Mouse (Mus musculus) embryo, embryonic 9.5 days (tissue): ENCODE measurements at regions not wholly inside any gene's neighbourhood (a gene's known extent, or its start where the extent isn't known, plus 50 kb on each side); places are given as distances from the start of the nearest gene placed in this dataset.

Experiments
- DNase-seq: peaks from one replicate; pipeline ENCODE4 v3.0.0-alpha.2; 2017; ENCODE audit errors: extremely low spot score

DNA sequence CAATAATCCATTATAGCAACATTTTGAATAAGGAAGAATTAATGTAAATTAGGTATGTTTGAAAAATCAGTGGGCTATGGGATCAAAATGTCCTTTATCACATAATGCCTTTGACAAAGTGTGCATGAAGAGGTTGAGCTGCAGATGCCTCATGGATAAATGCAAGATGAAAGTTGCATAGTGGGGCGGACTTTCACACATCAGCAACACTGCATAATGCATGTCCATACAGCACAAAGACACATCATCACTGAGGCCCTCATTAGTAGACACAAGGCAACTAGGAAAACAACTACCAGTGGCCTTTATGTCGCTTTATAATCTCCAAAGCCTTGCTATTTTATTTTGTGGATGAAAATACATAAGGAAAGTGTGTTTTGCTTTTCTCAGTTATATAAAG, 105.8 kb upstream of the Rap2b start:
- DNase-seq: no peak

DNA sequence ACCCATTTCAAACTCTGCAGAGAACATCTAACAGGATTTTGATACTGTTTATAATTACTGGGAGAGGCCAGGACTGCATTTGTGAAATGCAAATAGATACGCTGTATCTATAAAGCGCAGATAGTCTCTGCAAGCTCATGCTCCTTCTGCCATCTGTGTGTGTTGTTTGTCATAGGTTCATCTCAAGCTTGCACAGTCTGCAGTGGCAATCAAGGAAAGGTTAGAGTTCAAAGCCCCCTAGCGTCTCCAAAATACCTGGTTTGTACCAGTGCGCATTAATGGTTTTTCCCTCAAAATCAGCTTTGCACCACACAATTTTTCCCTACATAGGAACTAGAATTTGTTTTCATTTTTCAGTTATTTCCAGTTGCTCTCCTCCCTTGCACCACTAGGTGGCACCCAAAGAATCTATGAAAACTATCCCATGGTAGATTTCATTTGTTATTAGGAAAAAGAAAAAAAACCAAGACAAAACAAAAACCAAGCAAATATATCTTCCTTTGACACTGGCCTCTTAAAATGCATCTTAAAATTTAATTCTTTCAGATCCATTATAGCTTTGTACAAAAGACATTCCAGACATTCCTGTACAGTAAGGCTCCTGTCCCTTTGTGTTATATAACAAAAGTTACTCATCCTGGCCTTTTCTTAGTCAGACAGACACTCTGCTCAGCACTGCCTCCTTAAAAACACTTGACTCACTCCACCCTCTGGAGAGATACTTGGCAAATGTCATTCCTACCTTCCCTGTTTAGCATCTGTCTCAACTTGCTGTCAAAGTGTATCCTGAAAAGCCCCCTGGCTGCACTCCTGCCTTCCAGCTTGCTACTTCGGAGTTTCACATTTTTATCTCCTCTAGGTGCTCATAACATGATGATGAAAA, 92.7 kb upstream of the Rap2b start:
- DNase-seq: peak; percentile 29

DNA sequence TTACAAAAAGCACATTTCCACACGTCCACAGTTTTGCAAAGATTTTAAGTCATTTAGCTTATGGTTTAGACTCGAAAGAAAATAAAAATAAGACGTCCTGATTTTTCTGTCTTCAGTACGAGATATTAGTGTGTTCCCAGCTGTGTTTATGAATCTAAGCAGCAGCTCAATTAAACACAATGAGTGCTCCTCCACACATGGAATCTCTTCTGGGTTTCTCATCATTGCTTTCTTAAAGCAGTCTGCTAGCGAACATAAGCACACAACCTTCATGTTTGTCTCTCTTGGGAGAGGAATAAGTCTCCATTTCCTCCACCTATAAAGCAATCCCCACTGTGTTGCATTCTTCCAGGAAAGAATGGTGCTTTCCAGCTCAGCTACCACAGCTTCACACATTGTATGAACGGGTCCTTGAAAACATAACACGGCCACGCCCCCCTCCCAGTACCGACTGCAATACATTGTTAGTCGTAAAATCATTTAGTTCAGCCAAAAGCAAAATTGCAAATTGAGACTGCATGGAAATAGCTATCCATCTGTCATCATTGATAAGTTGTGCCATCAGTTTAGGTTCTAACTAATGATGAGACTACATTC, 75.4 kb upstream of the Rap2b start:
- no peak for DNase-seq

DNA sequence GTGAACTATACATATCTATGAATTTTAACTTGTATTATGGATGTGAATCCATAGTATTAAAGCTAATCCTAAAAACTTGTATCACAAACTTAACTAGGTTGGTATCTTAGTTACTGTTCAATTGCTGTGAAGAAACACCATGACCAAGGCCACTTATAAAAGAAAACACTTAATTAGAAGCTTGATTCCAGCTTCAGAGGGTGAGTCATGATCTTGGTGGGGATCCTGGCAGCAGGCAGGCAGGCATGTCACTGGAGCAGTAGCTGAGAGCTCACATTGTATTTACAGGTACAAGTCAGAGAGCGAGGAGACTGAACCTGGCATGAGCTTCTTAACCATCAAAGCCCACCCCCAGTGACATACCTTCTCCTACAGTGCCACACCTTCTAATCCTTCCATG, 73.2 kb upstream of the Rap2b start:
- DNase-seq: no peak

DNA sequence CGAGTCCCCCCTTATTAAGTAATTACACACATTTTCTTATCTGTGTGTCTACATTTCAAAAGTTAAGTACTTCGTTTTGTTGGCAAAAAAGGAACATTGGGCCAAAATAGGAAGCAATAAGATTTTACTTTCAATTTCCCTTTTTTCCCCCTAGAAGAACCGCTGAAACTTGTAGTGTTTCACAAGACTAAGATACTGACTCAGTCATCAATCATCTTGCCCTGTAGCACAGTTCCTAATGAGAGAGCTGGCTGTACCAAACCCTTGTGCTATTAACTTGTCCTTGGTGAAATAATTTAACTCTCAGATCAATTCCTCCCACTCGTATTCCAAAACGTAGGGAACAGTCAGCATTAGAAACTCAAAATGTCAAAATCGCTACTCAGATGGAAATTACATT, 66.6 kb upstream of the Rap2b start:
- no peak for DNase-seq

DNA sequence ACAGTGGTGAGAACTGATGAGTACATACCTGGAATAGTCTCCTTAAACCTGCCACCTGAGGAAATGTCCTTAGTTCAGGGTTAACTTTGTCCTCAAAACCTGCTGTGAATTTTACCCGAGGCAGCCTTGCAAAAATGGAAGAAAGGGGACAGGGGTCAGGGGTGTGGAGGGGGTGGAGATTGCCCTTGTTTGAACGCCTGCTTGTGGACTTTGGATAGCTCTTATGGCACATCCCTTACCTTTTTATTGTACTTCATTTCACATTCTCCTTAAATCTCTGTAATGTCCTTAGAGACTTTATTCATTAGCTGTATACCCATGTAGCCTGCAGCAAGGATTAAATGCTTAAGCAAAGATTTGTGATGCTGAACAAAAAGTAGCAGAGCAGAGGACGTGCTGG, 64.1 kb upstream of the Rap2b start:
- DNase-seq: no peak

DNA sequence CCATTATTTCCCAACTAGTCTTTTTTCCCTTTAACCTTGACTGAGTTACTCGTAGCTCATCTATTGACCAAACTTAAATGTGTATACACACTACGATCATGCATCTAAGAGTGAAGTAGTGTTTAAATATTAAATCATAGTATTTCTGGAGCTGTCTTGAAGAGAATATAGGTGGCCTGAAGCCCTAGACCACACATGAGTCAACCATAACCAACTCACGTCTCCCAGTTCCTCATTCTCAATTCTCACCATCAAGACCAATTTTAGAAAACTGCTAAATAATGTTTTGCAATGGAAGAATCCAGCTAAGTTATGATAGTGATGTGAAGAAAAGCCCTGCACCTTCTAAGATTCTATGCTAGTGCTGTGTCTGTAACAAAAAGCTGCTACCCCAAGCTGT, 59.2 kb upstream of the Rap2b start:
- DNase-seq: no peak

DNA sequence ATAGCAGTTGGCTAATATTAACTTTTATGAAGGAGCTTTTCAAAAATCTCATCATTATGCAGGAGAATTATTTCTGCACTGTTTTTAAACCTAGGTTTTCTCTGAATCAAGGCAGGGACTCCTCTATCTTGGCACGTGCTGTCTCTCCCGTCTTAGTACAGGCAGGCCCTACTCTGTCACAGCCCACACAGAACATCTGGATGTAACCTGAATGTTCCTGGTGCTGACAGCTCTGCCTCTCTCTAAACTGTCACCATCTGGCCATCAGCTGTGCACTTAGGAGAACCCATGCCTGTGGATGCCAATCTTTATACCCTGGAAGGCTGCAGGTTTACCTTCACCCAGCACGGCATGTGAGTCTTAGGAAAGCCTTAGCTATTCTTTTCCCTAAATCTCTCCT, 58.0 kb upstream of the Rap2b start:
- no peak for DNase-seq

DNA sequence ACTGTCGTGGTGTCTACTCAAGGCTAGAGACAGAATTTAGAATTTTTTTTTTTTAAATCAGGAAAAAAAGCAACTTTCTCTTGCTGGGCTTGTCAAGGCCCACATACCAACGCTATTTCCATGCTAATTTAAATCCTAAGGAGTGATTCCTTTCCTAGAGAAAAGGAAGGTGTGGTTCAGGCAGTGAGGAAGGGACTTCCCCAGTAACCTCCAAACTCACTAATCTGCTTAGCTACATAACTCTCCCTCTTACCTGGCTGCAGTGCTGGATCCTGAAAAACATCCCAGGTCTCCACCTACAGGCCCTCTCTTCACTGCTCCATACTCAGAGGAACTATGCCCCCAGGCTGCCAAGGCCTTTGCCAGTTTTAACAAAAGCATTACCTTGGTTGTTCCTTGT, 55.1 kb upstream of the Rap2b start:
- DNase-seq: no peak

DNA sequence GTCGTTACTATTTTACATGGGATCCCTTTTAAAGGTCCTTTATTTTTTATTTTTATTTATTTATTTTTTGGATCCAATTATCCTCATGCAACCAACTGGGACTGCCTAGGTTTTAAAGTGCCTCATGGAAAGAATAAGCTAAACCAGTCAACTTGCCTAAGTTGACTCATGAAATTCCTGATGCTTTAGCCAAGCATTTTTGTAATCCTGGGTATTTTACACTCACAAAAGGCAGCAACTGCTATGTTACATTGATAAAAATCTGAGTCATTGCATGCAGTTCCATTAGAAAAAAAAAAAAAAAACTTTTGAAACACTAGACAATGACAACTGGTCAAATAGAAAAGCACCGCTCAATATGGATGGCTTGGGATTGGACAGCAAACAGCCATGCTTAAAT, 52.7 kb upstream of the Rap2b start:
- DNase-seq: no peak

DNA sequence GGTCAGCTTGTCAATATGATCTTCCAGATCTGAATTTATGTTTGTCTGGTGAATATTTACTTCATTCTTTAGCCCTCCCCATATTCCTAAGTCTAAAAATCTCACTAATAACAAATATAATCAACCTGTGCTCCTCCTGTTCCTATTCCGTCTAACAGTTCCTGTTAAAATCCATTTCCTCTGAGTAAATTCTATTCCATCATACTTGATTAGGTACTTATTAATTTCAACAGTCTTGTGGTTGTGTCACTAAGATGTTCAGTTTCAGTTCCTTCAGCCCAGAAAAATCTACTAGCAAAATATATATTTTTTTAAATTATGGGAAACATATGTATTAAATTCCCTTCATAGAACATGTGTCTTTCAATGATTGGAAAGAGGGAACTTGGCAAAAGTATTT, 52.2 kb upstream of the Rap2b start:
- DNase-seq: no peak
